Mouse (Mus musculus): ENCODE measurements at regions not wholly inside any gene's neighbourhood (a gene's known extent, or its start where the extent isn't known, plus 50 kb on each side); places are given as distances from the start of the nearest gene placed in this dataset.

DNA sequence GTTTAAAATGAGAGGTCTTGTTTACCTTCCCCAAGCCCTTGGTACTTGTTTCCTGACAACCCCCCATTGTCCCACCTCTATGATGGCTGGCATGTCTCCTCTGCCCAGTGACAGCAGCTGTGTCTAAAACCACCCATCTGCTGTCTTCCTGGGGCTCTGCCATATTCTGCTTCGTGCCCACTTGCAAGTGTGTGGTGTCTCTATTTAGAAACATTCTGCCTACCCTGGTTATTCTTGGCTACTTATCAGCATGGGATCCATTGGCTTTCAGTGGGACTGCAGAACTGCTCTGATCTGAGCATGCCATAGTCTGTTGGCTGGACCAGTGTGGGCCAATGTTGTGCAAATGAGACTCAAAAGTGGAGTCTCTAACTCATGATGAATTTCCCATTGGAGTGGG, 497.5 kb downstream of the Adam3 start:
- Histone ChIP-seq H3K79me2 (ENCODE audit: control insufficient read depth, insufficient read depth, low read length, poor library complexity) (no peaks in the 10 kb centered on the region), H3K9ac (ENCODE audit: control insufficient read depth, low read depth, low read length, poor library complexity, severe bottlenecking) (no peak overlapping the region), H3K4me3 (ENCODE audit: control insufficient read depth in 1 of 2, insufficient read depth in 1 of 2, low read depth in 2 of 2, low read length in 2 of 2) (no peak overlapping the region), H3K36me3 (ENCODE audit: control insufficient read depth in 1 of 2, insufficient read depth in 2 of 2, low read length in 2 of 2) (no peaks in the 10 kb centered on the region), H3K27ac (ENCODE audit: control insufficient read depth, low read depth, low read length) (no peak overlapping the region), H3K9me3 (replicated peaks; ENCODE audit: insufficient read depth, low read length) (no peaks in the 10 kb centered on the region), H3K27me3 (ENCODE audit: control insufficient read depth in 1 of 2, insufficient read depth in 2 of 2, low read length in 2 of 2) (no peaks in the 10 kb centered on the region; a peak in 1 of 4 replicates), H3K4me1 (ENCODE audit: control insufficient read depth in 1 of 2, insufficient read depth in 2 of 2, low read length in 2 of 2) (no peaks in the 10 kb centered on the region)
- TF ChIP-seq BHLHE40 (IDR thresholded peaks at IDR 0.05; ENCODE audit: borderline replicate concordance, low read depth, low read length), result no peak
- TF ChIP-seq MXI1 (IDR thresholded peaks at IDR 0.05; ENCODE audit: low read depth, low read length), result no peak
- TF ChIP-seq ZMIZ1 (IDR thresholded peaks at IDR 0.05; ENCODE audit: low read depth, low read length), result no peak
- TF ChIP-seq JUND (IDR thresholded peaks at IDR 0.05; ENCODE audit: low read depth, low read length), result no peak
- TF ChIP-seq MYC (IDR thresholded peaks at IDR 0.05; ENCODE audit: low read depth, low read length), result no peak
- no peak for TF ChIP-seq GABPA (IDR thresholded peaks at IDR 0.05; ENCODE audit: low read depth, low read length)
- no peak for TF ChIP-seq SMC3 (IDR thresholded peaks at IDR 0.05; ENCODE audit: low read depth, low read length)
- TF ChIP-seq USF1 (IDR thresholded peaks at IDR 0.05; ENCODE audit: low read depth, low read length), result no peak
- TF ChIP-seq ZC3H11A (IDR thresholded peaks at IDR 0.05; ENCODE audit: low read depth, low read length), result no peak
- TF ChIP-seq MEF2A (IDR thresholded peaks at IDR 0.05; ENCODE audit: extremely low read depth, insufficient replicate concordance, low read depth, low read length, poor library complexity, severe bottlenecking), result no peak
- no peak for TF ChIP-seq CHD1 (IDR thresholded peaks at IDR 0.05; ENCODE audit: low read depth, low read length)
- no peak for TF ChIP-seq SIN3A (IDR thresholded peaks at IDR 0.05; ENCODE audit: low read length)
- TF ChIP-seq GATA1 (IDR thresholded peaks at IDR 0.05; ENCODE audit: low read depth, low read length), result no peak
- TF ChIP-seq POLR2A (IDR thresholded peaks at IDR 0.05; ENCODE audit: control insufficient read depth in 1 of 2, insufficient read depth in 1 of 2, low read depth in 1 of 2, low read length in 2 of 2, poor library complexity in 1 of 2), result no peak
- no peak for TF ChIP-seq CHD2 (IDR thresholded peaks at IDR 0.05; ENCODE audit: low read length)
- TF ChIP-seq MAX (IDR thresholded peaks at IDR 0.05; ENCODE audit: low read length), result no peak
- no peak for TF ChIP-seq UBTF (IDR thresholded peaks at IDR 0.05; ENCODE audit: borderline replicate concordance, insufficient read depth, low read depth, low read length)
- no peak for DNase-seq (ENCODE audit: low read depth, low spot score)

DNA sequence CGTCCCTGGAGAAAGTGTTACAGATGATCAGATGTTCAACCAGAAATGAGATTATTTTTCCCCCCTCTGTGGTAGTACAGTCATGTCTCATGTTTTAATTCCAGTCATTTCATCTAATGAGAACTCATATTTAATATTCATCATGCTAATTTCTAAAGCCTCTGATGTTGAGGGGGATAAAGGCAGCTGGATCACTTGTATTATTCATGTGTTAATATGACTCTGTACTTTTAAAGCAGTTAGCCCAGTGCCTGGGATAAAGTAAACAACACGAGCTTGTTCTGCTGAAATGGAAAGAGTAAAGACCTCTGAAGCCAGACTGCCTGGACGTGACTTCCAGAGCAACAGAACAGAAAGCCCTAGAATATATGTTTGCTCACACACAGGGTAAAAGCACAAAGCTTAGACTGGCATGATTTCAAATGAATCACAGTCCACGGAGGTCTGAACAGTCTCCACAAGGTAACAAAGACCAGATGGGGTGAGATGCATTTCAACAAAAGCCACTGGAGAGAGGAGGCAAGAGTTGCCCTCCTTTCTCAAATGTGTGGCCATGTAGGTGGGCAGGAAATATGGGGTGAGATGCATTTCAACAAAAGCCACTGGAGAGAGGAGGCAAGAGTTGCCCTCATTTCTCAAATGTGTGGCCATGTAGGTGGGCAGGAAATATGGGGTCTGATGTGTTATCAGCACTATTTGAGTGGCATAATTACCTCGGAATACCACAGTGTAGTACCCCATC, 498.1 kb downstream of the Adam3 start:
- Histone ChIP-seq H3K27me3 (ENCODE audit: control insufficient read depth in 1 of 2, insufficient read depth in 2 of 2, low read length in 2 of 2) (no peaks in the 10 kb centered on the region; a peak in 1 of 4 replicates), H3K9ac (ENCODE audit: control insufficient read depth, low read depth, low read length, poor library complexity, severe bottlenecking) (no peak overlapping the region), H3K79me2 (ENCODE audit: control insufficient read depth, insufficient read depth, low read length, poor library complexity) (no peaks in the 10 kb centered on the region), H3K4me1 (ENCODE audit: control insufficient read depth in 1 of 2, insufficient read depth in 2 of 2, low read length in 2 of 2) (no peaks in the 10 kb centered on the region), H3K27ac (ENCODE audit: control insufficient read depth, low read depth, low read length) (no peak overlapping the region), H3K36me3 (ENCODE audit: control insufficient read depth in 1 of 2, insufficient read depth in 2 of 2, low read length in 2 of 2) (no peaks in the 10 kb centered on the region), H3K4me3 (ENCODE audit: control insufficient read depth in 1 of 2, insufficient read depth in 1 of 2, low read depth in 2 of 2, low read length in 2 of 2) (no peak overlapping the region), H3K9me3 (replicated peaks; ENCODE audit: insufficient read depth, low read length) (no peaks in the 10 kb centered on the region)
- no peak for DNase-seq (ENCODE audit: low read depth, low spot score)
- TF ChIP-seq TCF12 (IDR thresholded peaks at IDR 0.05; ENCODE audit: low read depth, low read length) (no peak), JUND (IDR thresholded peaks at IDR 0.05; ENCODE audit: low read depth, low read length) (no peak), MYC (IDR thresholded peaks at IDR 0.05; ENCODE audit: low read depth, low read length) (no peak), MAFK (IDR thresholded peaks at IDR 0.05; ENCODE audit: borderline replicate concordance, low read depth, low read length) (no peak), UBTF (IDR thresholded peaks at IDR 0.05; ENCODE audit: borderline replicate concordance, insufficient read depth, low read depth, low read length) (no peak), ZMIZ1 (IDR thresholded peaks at IDR 0.05; ENCODE audit: low read depth, low read length) (no peak), ZNF384 (IDR thresholded peaks at IDR 0.05; ENCODE audit: low read depth, low read length) (no peak), USF2 (IDR thresholded peaks at IDR 0.05; ENCODE audit: borderline replicate concordance in 1 of 2, insufficient read depth in 1 of 2, low read depth in 1 of 2, low read length in 2 of 2) (no peak), KAT2A (conservative IDR thresholded peaks at IDR 0.05; ENCODE audit: low read depth, low read length) (no peak), CTCF (IDR thresholded peaks at IDR 0.05 in 2 of 3, conservative IDR thresholded peaks at IDR 0.05 in 1 of 3; ENCODE audit: control insufficient read depth in 1 of 3, insufficient read depth in 1 of 3, low read depth in 2 of 3, low read length in 3 of 3, poor library complexity in 1 of 3, severe bottlenecking in 1 of 3) (no peak)
